Mouse (Mus musculus) hindbrain, embryonic 13.5 days (tissue): ENCODE data around the gene Ssh2. TPM values are rescaled to one million over a fixed set of nuclear protein-coding genes. Genes with fewer than 3 reads are reported as not detected.
"Not testable (repeated sequence)": the region's sequence is repeated elsewhere in the genome, so short reads cannot be mapped to it uniquely, and the experiment has no call there.

Experiments
- ATAC-seq: fragments of 200-750 bp; cut with Nextera tagmentation; 2 replicates; pipeline ENCODE4 v1.8.0; 2017; ENCODE audit warnings: moderate TSS enrichment; ENCODE audit not compliant: low FRiP score
- H3K27ac ChIP-seq: fragments of 300-500 bp; sonication (generic); 2 replicates; pipeline ENCODE4 v1.5.1; 2015; ENCODE audit warnings: inconsistent platforms, mild to moderate bottlenecking, moderate library complexity
- H3K27me3 ChIP-seq: fragments of 300-500 bp; sonication (generic); 2 replicates; pipeline ENCODE4 v1.6.1; 2015; ENCODE audit warnings: mild to moderate bottlenecking, inconsistent platforms
- H3K36me3 ChIP-seq: fragments of 300-500 bp; sonication (generic); 2 replicates; pipeline ENCODE4 v1.6.1; 2015; ENCODE audit warnings: mild to moderate bottlenecking, inconsistent platforms
- H3K4me1 ChIP-seq: fragments of 300-500 bp; sonication (generic); replicated peaks from 2 replicates; pipeline ENCODE4 v1.6.1; 2015; ENCODE audit warnings: inconsistent platforms
- H3K4me2 ChIP-seq: fragments of 300-500 bp; sonication (generic); 2 replicates; pipeline ENCODE4 v1.6.1; 2015; ENCODE audit warnings: inconsistent platforms, mild to moderate bottlenecking, moderate library complexity
- H3K4me3 ChIP-seq: fragments of 300-500 bp; sonication (generic); 2 replicates; pipeline ENCODE4 v1.5.1; 2015; ENCODE audit warnings: mild to moderate bottlenecking, inconsistent platforms
- H3K9ac ChIP-seq: fragments of 300-500 bp; sonication (generic); 2 replicates; pipeline ENCODE4 v1.6.1; 2015; ENCODE audit warnings: mild to moderate bottlenecking, inconsistent platforms
- H3K9me3 ChIP-seq: fragments of 300-500 bp; sonication (generic); 2 replicates; pipeline ENCODE4 v1.6.1; 2016; ENCODE audit warnings: inconsistent platforms
- WGBS: fragments of 180-500 bp; shearing (Covaris S2); methylation state at CpG from one replicate; pipeline ENCODE4 v1.1.7; 2015; 5-methylcytosine and 5-hydroxymethylcytosine counted together
- polyA plus RNA-seq: library from polyadenylated mRNA; unstranded; fragments of >200 nt; fragmentation: Nextera tagmentation; extraction: Ambion mirVana; gene quantifications from 2 replicates; pipeline ENCODE4 v1.2.1, GENCODE M21; 2015

Ssh2 gene
- polyA plus RNA-seq, 1 experiment from 2014 or later: 16.4 TPM

DNA sequence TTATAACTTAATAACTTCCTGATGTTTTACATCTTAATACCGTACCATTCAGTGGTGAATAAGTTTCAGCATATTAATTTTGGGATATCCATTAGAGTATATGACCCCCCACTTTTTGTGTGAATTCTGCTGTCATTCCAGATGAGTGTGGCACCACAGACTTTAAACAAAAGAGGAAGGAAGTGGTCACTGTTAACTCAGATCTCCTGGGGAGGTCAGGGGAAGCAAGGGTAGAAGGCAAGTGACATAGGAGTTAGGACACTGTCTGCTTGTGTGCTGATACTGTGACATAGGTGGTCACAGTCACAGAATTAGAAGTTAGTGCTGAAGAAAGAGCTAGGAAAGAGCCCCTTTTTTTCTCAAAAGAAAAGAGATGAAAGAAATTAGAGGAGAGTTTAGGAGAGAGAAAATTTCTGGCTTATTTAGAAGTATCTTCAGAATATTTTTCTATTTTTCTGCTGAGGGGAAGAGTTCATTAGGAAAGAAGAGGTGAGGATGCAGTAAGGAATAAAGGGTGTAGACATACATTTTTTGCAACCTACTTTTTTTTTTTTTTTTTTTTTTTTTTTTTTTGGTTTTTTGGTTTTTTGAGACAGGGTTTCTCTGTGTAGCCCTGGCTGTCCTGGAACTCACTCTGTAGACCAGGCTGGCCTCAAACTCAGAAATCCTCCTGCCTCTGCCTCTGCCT lies 23.7 kb downstream of the Ssh2 start:
- Histone ChIP-seq H3K4me2 (no peak overlapping the region), H3K27ac (no peak overlapping the region), H3K9me3 (no peaks in the 10 kb centered on the region), H3K4me1 (no peaks in the 10 kb centered on the region), H3K36me3 (no peaks in the 10 kb centered on the region), H3K27me3 (no peaks in the 10 kb centered on the region), H3K4me3 (no peak overlapping the region), H3K9ac (no peak overlapping the region)
- 86% methylated on average over 1 of the region's 1 CpGs for WGBS
- no peak for ATAC-seq

DNA sequence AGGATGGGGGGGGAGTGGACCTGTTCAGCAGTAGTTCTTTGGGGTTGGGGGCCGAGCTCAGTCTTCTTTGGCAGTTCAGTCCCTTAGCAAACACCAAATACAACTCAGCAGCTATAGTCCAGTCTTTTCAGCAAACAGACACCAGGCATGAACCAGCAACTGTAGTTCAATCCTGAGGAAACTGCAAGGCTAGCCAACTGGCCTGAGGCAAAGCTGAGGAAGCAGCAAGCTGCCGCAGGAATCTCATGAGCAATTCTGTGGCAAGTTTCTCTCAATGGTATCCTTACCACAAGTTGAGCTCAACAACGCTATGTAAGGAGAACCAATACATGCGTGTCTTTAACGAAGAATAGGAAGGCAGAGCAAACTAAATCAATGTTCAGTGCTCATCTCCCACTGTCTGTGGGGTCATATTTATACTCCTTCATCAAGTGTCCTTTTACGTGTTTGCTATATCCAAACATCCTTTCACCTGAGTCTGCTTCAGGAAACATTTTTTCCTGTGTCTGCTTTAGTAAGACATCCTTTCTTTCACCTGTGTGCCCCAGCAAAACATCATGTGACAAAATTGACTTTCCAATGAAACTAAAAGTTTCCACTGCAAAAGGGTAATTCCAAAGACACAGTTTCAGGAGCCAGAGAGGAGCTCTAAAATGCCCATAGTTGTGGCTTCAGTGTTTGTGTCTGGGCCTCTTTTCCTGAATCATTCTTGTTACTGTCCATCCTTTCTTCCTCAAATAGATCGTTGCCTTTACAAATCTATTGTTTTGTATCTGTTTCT lies 24.6 kb downstream of the Ssh2 start:
- ATAC-seq: no peak
- no peaks in the 10 kb centered on the region for H3K4me1 ChIP-seq
- no peaks in the 10 kb centered on the region for H3K27me3 ChIP-seq
- H3K4me2 ChIP-seq: no peak overlapping the region
- H3K36me3 ChIP-seq: no peaks in the 10 kb centered on the region
- no peak overlapping the region for H3K9ac ChIP-seq
- H3K27ac ChIP-seq: no peak overlapping the region
- no peaks in the 10 kb centered on the region for H3K9me3 ChIP-seq
- 90% methylated on average over 7 of the region's 7 CpGs for WGBS
- H3K4me3 ChIP-seq: no peak overlapping the region

DNA sequence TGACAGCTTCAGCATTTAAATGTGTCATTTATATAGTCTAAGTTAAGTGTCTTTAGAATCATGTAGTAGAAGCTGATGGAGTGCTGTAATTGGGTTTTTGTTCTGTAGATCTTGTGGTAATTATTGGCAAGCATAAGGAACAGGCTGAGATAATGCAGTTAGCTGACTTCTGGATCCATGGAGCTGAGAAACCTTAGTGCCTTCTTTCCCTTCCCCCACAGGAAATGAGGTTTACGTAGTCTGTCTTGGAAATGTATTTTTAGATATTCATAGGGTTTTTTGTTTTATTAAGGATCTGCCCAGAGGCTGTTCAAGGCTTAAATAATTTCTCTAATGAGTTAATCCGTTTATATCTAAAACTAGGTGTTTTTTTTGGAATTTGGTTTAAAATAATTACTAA lies 26.8 kb downstream of the Ssh2 start:
- H3K9ac ChIP-seq: no peak overlapping the region
- no peaks in the 10 kb centered on the region for H3K9me3 ChIP-seq
- H3K4me3 ChIP-seq: no peak overlapping the region
- H3K4me2 ChIP-seq: no peak overlapping the region
- no peak for ATAC-seq
- 67% methylated on average over 2 of the region's 2 CpGs for WGBS
- no peaks in the 10 kb centered on the region for H3K36me3 ChIP-seq
- no peak overlapping the region for H3K27ac ChIP-seq
- H3K4me1 ChIP-seq: no peaks in the 10 kb centered on the region
- H3K27me3 ChIP-seq: no peaks in the 10 kb centered on the region

DNA sequence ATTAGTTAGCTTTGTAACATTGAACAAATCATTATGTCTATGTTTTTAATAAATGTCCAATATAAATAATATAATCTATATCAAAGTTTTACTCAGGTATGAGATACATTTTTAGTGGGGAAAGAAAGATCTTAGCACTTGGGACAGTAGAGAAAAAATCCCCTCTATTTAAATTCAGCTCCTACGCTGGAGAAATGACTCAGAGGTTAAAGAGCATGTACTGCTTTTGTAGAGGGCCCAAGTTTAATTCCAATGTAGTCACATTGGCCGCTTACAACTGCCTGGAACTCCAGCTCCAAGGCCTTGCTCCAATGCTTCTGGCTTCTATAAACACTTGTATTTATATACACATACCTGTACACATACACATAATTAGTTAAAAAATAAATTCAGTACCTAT lies 36.7 kb downstream of the Ssh2 start:
- no peaks in the 10 kb centered on the region for H3K4me1 ChIP-seq
- 75% methylated on average over 2 of the region's 2 CpGs for WGBS

DNA sequence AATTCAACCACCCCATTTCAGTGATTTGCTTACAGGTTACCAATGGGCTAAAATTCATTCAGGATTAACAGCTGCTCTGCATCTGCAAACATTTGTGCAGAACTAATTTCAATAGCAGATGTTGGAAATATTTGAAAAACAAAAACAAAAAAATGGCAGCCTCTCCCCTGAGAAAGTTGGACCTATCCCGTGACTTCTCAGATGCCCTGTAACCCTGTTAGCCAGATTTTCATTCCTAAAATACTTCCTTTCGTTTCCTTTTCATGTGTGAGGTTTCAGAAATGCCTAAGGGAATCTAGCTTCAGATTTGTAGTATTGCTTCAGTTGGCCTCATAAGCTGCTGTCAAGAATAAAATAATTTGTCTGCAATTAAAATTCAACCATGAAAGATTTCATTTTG lies 43.4 kb downstream of the Ssh2 start:
- Histone ChIP-seq H3K4me2 (no peak overlapping the region), H3K36me3 (no peaks in the 10 kb centered on the region), H3K9me3 (no peaks in the 10 kb centered on the region), H3K27ac (no peak overlapping the region), H3K9ac (no peak overlapping the region), H3K4me3 (no peak overlapping the region), H3K4me1 (no peaks in the 10 kb centered on the region), H3K27me3 (no peaks in the 10 kb centered on the region)
- ATAC-seq: no peak
- WGBS: 71% methylated on average over 2 of the region's 2 CpGs

More for the DNA sequence above, 36.7 kb downstream of the Ssh2 start:
- no peak for ATAC-seq
- no peak overlapping the region for H3K9ac ChIP-seq
- no peak overlapping the region for H3K4me3 ChIP-seq
- H3K36me3 ChIP-seq: no peaks in the 10 kb centered on the region
- H3K27ac ChIP-seq: no peak overlapping the region
- no peaks in the 10 kb centered on the region for H3K9me3 ChIP-seq
- H3K27me3 ChIP-seq: no peaks in the 10 kb centered on the region
- no peak overlapping the region for H3K4me2 ChIP-seq

DNA sequence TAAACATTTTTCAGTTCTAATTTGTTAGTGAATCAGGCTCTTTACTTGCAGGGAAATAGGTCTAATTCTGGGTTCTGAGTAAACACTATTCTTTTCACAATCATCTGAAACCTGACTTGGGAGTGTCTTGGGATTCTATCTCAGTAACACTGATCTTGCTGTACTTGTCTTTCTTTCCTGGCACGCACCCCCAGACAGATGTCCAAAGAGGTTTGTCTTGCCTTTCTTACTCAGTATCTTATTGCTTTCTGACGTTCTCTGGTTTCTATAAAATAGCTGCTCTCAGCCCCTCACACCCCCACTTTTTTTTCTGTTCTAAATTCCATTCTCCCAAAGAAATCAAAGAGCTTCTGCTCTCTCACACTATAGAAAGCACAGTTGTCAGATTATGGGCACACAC lies 51.3 kb downstream of the Ssh2 start:
- Histone ChIP-seq H3K36me3 (no peaks in the 10 kb centered on the region), H3K9ac (no peak overlapping the region), H3K27me3 (no peaks in the 10 kb centered on the region), H3K4me3 (no peak overlapping the region), H3K27ac (no peak overlapping the region), H3K4me1 (no peaks in the 10 kb centered on the region), H3K4me2 (no peak overlapping the region), H3K9me3 (no peaks in the 10 kb centered on the region)
- 79% methylated on average over 2 of the region's 2 CpGs for WGBS
- ATAC-seq: no peak

DNA sequence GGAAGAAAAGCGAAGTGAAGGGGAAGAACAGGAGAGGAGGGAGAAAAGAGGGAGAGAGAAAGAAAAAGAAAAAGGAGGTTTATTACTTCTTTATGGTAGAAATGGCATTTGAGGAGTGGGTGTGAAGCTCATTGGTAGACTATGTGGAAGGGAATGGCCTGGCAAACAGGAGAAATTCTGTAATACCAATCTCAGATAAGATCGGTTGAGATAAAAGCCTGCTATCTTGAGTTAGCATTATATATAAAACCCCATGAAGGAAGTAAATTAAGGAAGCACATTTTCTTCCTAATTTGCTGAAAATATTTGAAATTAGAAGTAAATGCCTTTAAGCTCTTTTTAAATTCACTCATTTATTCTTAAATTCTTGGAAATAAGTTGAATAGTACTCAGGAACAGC lies 59.9 kb downstream of the Ssh2 start:
- H3K9me3 ChIP-seq: no peaks in the 10 kb centered on the region
- 92% methylated on average over 2 of the region's 2 CpGs for WGBS
- ATAC-seq: no peak
- no peaks in the 10 kb centered on the region for H3K4me1 ChIP-seq
- no peak overlapping the region for H3K27ac ChIP-seq
- no peak overlapping the region for H3K4me3 ChIP-seq
- no peak overlapping the region for H3K4me2 ChIP-seq
- no peaks in the 10 kb centered on the region for H3K27me3 ChIP-seq
- no peak overlapping the region for H3K9ac ChIP-seq
- no peaks in the 10 kb centered on the region for H3K36me3 ChIP-seq

DNA sequence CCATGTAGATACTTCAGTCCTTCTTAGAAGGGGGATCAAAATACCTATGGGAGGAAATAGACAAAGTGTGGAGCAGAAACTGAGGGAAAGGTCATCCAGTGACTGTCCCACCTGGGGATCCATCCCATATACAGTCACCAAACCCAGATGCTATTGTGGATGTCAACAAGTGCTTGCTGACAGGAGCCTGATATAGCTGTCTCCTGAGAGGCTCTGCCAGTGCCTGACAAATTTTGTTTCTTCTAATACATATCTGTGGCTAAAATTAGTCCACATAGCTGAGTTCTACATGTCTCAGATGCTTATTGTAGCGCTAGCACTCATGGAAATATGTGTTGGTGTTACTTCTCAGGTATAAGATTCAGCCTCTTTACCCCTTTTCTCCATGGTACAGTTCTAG lies 62.5 kb downstream of the Ssh2 start:
- H3K27me3 ChIP-seq, H3K9me3 ChIP-seq, H3K4me2 ChIP-seq, H3K27ac ChIP-seq, H3K4me3 ChIP-seq, H3K9ac ChIP-seq, H3K4me1 ChIP-seq, ATAC-seq, H3K36me3 ChIP-seq: not testable (repeated sequence)
- WGBS: 95% methylated on average over 1 of the region's 1 CpGs

DNA sequence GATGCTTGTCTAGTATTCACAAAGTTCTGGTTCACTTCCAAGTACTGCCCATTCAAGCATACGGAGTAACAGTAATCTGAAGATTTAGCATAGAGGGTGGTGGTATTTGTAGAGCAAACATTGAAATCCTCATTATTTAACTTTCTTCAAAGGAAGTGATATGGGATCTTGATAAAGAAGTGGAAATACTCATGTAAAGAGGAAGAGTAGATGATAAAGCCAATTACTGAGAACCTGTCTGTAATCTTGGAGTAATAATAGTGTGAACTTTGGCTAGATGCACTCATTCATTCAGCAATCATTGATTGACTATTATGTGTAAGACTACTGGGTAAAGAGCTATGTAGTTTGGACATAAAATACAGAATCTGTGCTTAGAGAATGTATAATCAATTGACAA lies 64.1 kb downstream of the Ssh2 start:
- H3K9me3 ChIP-seq: no peaks in the 10 kb centered on the region
- H3K27ac ChIP-seq: no peak overlapping the region
- H3K9ac ChIP-seq: no peak overlapping the region
- no peak overlapping the region for H3K4me3 ChIP-seq
- no peak overlapping the region for H3K4me2 ChIP-seq
- ATAC-seq: no peak
- H3K27me3 ChIP-seq: no peaks in the 10 kb centered on the region
- no peaks in the 10 kb centered on the region for H3K36me3 ChIP-seq
- WGBS: 80% methylated on average over 1 of the region's 1 CpGs
- H3K4me1 ChIP-seq: no peaks in the 10 kb centered on the region

DNA sequence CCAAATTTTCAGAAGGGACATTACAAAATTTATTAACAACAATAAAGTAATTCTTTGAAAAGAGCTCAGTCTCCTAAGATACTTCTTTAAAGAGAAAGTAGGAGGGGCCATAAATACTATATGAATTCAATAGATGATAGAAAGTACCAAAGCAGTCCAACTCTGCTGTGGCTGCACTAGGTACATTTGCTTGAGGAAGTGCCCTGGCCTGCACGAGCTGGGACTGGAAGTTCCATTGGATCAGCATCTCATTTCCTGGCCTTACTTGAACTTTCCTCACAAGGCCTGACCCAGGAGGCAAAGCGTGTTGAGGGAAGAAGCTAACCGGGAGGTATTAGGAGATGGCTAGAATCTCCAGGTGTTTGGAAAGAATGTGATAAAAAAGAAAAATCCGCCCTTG lies 75.4 kb downstream of the Ssh2 start:
- no peak overlapping the region for H3K4me3 ChIP-seq
- H3K27ac ChIP-seq: no peak overlapping the region
- H3K4me2 ChIP-seq: no peak overlapping the region
- H3K9me3 ChIP-seq: no peaks in the 10 kb centered on the region
- WGBS: 85% methylated on average over 4 of the region's 4 CpGs
- no peaks in the 10 kb centered on the region for H3K36me3 ChIP-seq
- no peaks in the 10 kb centered on the region for H3K4me1 ChIP-seq
- no peaks in the 10 kb centered on the region for H3K27me3 ChIP-seq
- no peak overlapping the region for H3K9ac ChIP-seq
- no peak for ATAC-seq

DNA sequence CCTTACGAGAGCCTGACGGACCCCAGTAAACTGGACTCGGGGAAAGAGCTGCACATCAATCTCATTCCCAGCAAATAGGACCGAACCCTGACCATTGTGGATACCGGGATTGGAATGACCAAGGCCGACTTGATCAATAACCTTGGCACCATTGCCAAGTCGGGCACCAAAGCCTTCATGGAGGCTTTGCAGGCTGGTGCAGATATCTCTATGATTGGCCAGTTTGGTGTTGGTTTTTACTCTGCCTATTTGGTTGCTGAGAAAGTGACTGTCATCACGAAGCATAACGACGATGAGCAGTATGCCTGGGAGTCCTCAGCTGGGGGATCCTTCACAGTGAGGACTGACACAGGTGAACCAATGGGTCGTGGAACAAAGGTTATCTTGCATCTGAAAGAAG lies 77.6 kb downstream of the Ssh2 start:
- WGBS: 92% methylated on average over 11 of the region's 11 CpGs

DNA sequence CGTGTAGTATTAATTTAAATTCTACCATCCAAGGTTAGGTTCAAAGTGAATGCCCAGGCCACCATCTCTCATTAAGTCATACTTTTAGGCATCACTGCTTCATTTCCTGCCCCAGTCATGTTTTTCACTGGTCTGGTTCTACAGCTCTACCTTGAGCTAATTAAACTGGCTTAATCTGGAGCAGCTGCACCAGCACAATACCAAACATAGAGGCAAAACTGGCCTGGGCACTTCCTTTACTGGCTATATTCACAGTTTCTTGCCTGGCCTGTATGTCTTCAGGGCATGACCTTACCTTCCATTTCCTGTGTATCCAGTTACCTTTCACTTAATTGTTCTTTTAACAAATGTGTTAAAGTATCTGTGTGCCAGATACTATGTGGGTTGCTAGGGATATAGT lies 81.2 kb downstream of the Ssh2 start:
- H3K4me2 ChIP-seq: no peak overlapping the region
- WGBS: 78% methylated on average over 1 of the region's 1 CpGs
- no peak overlapping the region for H3K27ac ChIP-seq
- H3K4me1 ChIP-seq: no peaks in the 10 kb centered on the region
- no peak overlapping the region for H3K4me3 ChIP-seq
- ATAC-seq: no peak
- H3K27me3 ChIP-seq: no peaks in the 10 kb centered on the region
- H3K9me3 ChIP-seq: no peaks in the 10 kb centered on the region
- H3K9ac ChIP-seq: no peak overlapping the region
- no peaks in the 10 kb centered on the region for H3K36me3 ChIP-seq

More for the DNA sequence above, 77.6 kb downstream of the Ssh2 start:
- ATAC-seq, H3K4me3 ChIP-seq, H3K27me3 ChIP-seq, H3K4me2 ChIP-seq, H3K4me1 ChIP-seq, H3K9ac ChIP-seq, H3K27ac ChIP-seq, H3K36me3 ChIP-seq, H3K9me3 ChIP-seq: not testable (repeated sequence)

DNA sequence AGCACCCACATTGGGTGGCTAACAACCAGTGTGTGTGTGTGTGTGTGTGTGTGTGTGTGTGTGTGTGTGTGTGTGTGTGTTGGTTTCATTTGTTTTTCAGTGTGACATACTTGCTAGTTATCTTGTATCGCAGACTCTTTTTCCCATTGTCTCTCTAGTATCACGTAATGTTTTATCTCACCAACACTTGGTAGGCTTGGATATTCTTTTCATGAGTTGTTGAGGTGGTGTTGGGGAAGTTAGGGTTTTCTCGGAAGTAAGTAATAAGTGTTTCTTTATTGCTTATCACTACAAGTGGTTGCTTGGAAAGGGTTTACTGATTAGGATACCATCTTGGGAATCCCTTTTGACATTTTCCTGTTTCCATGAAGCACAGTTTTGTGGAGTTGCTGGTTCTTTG lies 91.1 kb downstream of the Ssh2 start:
- Histone ChIP-seq H3K4me2 (no peak overlapping the region), H3K36me3 (no peaks in the 10 kb centered on the region; the same call in 1 of the 2 replicates), H3K27ac (no peak overlapping the region), H3K4me3 (no peak overlapping the region), H3K4me1 (no peaks in the 10 kb centered on the region), H3K9ac (no peak overlapping the region), H3K9me3 (no peaks in the 10 kb centered on the region), H3K27me3 (no peaks in the 10 kb centered on the region)
- 95% methylated on average over 3 of the region's 3 CpGs for WGBS
- no peak for ATAC-seq
